ENCODE assay signal across 25 mouse cellular contexts in the genomic region with DNA sequence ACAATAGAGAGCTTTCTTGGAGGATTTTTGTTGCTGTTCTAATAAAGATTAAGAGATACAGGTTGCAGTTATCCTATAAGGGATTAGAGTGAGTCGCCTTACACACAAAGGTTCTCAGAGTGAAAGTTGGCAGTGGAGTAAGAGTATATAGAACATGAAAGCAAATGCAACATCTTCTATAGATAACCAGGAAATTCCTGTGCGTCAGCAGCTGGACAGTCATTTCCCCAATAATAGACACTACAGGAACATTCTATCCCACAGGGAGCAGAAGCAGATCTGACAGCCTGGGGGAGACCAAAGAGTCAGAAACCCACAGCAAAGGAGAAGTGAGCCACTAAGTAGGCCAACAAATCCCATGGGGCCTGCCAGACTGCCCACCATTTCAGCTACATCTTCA.
DNase-seq lines count a peak whose midpoint lies in the region; ATAC-seq and TF ChIP-seq lines count a peak whose summit lies in the region.
"Had no signal": no experiment of that assay in that cellular context is flagged by ENCODE, and none has a peak within 500 bp of the region (broad histone marks: within the 10 kb centered on the region; RNA-seq: fewer than 3 reads in every experiment).

No protein-coding gene starts in this region.

- peak; percentile 3 for DNase-seq in embryonic facial prominence, embryonic 14.5 days (ENCODE audit: low spot score)
- no peak for DNase-seq in embryonic facial prominence, embryonic 10.5 days (ENCODE audit: low spot score)
- peak; percentile 6 for DNase-seq in heart, postnatal 0 days (ENCODE audit: low spot score)
- no peak for DNase-seq in heart, adult 2 months
- DNase-seq in lung, postnatal 0 days (ENCODE audit: low spot score) = peak; percentile 10
- DNase-seq in lung, postnatal 25 days (ENCODE audit: low spot score) = no peak
- DNase-seq: adrenal gland, adult 8-10 months; adrenal gland, postnatal 14 days; adrenal gland, postnatal 36 days; B cell, adult 2 months; cerebellum, adult 11-12 months; cerebellum, adult 2 months; cerebellum, adult 9-10 months; cerebellum, postnatal 10 days; cerebellum, postnatal 25 days; forebrain, postnatal 0 days had no signal

- no peaks in the 10 kb centered on the region for H3K79me2 ChIP-seq in heart, adult 2 months (replicated peaks; ENCODE audit: control insufficient read depth, insufficient read depth, low read length)

- H3K4me3 ChIP-seq in embryonic facial prominence, embryonic 14.5 days (ENCODE audit: low read depth, low read length) = no peak overlapping the region
- H3K4me3 ChIP-seq in embryonic facial prominence, embryonic 10.5 days = no peak overlapping the region
- no peak overlapping the region for H3K4me3 ChIP-seq in heart, postnatal 0 days (ENCODE audit: low read depth, low read length)
- H3K4me3 ChIP-seq in heart, adult 2 months = no peak overlapping the region
- H3K4me3 ChIP-seq in lung, postnatal 0 days (ENCODE audit: low read depth, low read length) = no peak overlapping the region
- no peak overlapping the region for H3K4me3 ChIP-seq in kidney, embryonic 16.5 days (ENCODE audit: low read length)
- H3K4me3 ChIP-seq: embryonic facial prominence, embryonic 13.5 days; forebrain, embryonic 13.5 days; forebrain, embryonic 15.5 days had no signal

- no peak overlapping the region for H3K27ac ChIP-seq in embryonic facial prominence, embryonic 14.5 days (replicated peaks; ENCODE audit: low read depth, low read length)
- H3K27ac ChIP-seq in embryonic facial prominence, embryonic 10.5 days (replicated peaks) = no peak overlapping the region
- no peak overlapping the region for H3K27ac ChIP-seq in heart, postnatal 0 days (ENCODE audit: low read depth)
- no peak overlapping the region for H3K27ac ChIP-seq in heart, adult 2 months
- no peak overlapping the region for H3K27ac ChIP-seq in lung, postnatal 0 days (ENCODE audit: low read length)
- no peak overlapping the region for H3K27ac ChIP-seq in kidney, embryonic 16.5 days (ENCODE audit: low read length)
- H3K27ac ChIP-seq: embryonic facial prominence, embryonic 13.5 days; forebrain, embryonic 13.5 days; forebrain, embryonic 15.5 days had no signal

- no peaks in the 10 kb centered on the region for H3K27me3 ChIP-seq in embryonic facial prominence, embryonic 14.5 days (replicated peaks; ENCODE audit: control insufficient read depth, insufficient read depth, low read length)
- no peaks in the 10 kb centered on the region for H3K27me3 ChIP-seq in embryonic facial prominence, embryonic 10.5 days (replicated peaks; ENCODE audit: low read depth, poor library complexity, severe bottlenecking)
- H3K27me3 ChIP-seq in heart, postnatal 0 days (ENCODE audit: control insufficient read depth, insufficient read depth, low read length) = no peaks in the 10 kb centered on the region
- H3K27me3 ChIP-seq in heart, adult 2 months (ENCODE audit: control insufficient read depth, insufficient read depth, low read length) = no peaks in the 10 kb centered on the region
- no peaks in the 10 kb centered on the region for H3K27me3 ChIP-seq in lung, postnatal 0 days (replicated peaks; ENCODE audit: insufficient read depth, low read length)
- no peaks in the 10 kb centered on the region for H3K27me3 ChIP-seq in kidney, embryonic 16.5 days (ENCODE audit: insufficient read depth, low read length)
- H3K27me3 ChIP-seq: CH12.LX; embryonic facial prominence, embryonic 13.5 days; forebrain, embryonic 13.5 days; forebrain, embryonic 15.5 days; Patski had no signal

- intact Hi-C loops in heart, adult 2 months (cut with DNase I) = no loop called here

- no peak for TF ChIP-seq EP300 in heart, postnatal 0 days (IDR thresholded peaks at IDR 0.05; ENCODE audit: low read depth)
- no peak for TF ChIP-seq EP300 in heart, adult 2 months (IDR thresholded peaks at IDR 0.05; ENCODE audit: insufficient read depth, low read depth, low read length)
- peak; percentile 86 for TF ChIP-seq EP300 in lung, postnatal 0 days (IDR thresholded peaks at IDR 0.05)

- ATAC-seq in embryonic facial prominence, embryonic 14.5 days (ENCODE audit: low read depth) = no peak
- ATAC-seq in heart, postnatal 0 days (ENCODE audit: insufficient read depth, low read depth) = no peak
- peak; percentile 70 for ATAC-seq in lung, postnatal 0 days
- ATAC-seq in kidney, embryonic 16.5 days (ENCODE audit: low FRiP score, low TSS enrichment) = no peak
- ATAC-seq: activated CD4-positive, CD25-positive, alpha-beta regulatory T cell, adult 4 months; CD4-positive, CD25-positive, alpha-beta regulatory T cell, adult 4 months; forebrain, embryonic 13.5 days; forebrain, embryonic 15.5 days; forebrain, postnatal 0 days; Patski had no signal

- no peak overlapping the region for H3K4me2 ChIP-seq in embryonic facial prominence, embryonic 14.5 days (ENCODE audit: low read depth, low read length)
- no peak overlapping the region for H3K4me2 ChIP-seq in heart, postnatal 0 days (ENCODE audit: low read depth, low read length)
- H3K4me2 ChIP-seq in lung, postnatal 0 days (replicated peaks; ENCODE audit: low read depth, low read length) = no peak overlapping the region
- H3K4me2 ChIP-seq in kidney, embryonic 16.5 days (replicated peaks; ENCODE audit: low read depth, low read length) = no peak overlapping the region
- H3K4me2 ChIP-seq: embryonic facial prominence, embryonic 13.5 days; forebrain, embryonic 13.5 days; forebrain, embryonic 15.5 days had no signal

- no peaks in the 10 kb centered on the region for H3K4me1 ChIP-seq in embryonic facial prominence, embryonic 14.5 days (ENCODE audit: control insufficient read depth, insufficient read depth, low read length)
- H3K4me1 ChIP-seq in embryonic facial prominence, embryonic 10.5 days = no peaks in the 10 kb centered on the region
- H3K4me1 ChIP-seq in heart, postnatal 0 days (ENCODE audit: control insufficient read depth, insufficient read depth) = no peaks in the 10 kb centered on the region
- H3K4me1 ChIP-seq in heart, adult 2 months (ENCODE audit: control insufficient read depth, insufficient read depth, low read length) = no peaks in the 10 kb centered on the region
- no peaks in the 10 kb centered on the region for H3K4me1 ChIP-seq in lung, postnatal 0 days (ENCODE audit: insufficient read depth, low read depth, low read length)
- H3K4me1 ChIP-seq in kidney, embryonic 16.5 days (ENCODE audit: insufficient read depth, low read length) = no peaks in the 10 kb centered on the region
- H3K4me1 ChIP-seq: embryonic facial prominence, embryonic 13.5 days; forebrain, embryonic 13.5 days; forebrain, embryonic 15.5 days had no signal

- no peak for TF ChIP-seq CTCF in heart, postnatal 0 days (IDR thresholded peaks at IDR 0.05; ENCODE audit: low read depth)
- TF ChIP-seq CTCF in heart, adult 2 months (IDR thresholded peaks at IDR 0.05) = no peak
- TF ChIP-seq CTCF in lung, postnatal 0 days (IDR thresholded peaks at IDR 0.05) = no peak

- WGBS in embryonic facial prominence, embryonic 14.5 days = 59% methylated on average over 2 of the region's 2 CpGs
- 76% methylated on average over 2 of the region's 2 CpGs for WGBS in embryonic facial prominence, embryonic 10.5 days
- 41% methylated on average over 2 of the region's 2 CpGs for WGBS in heart, postnatal 0 days
- 25% methylated on average over 2 of the region's 2 CpGs for WGBS in heart, adult 2 months
- 53% methylated on average over 2 of the region's 2 CpGs for WGBS in lung, postnatal 0 days
- 74% methylated on average over 2 of the region's 2 CpGs for WGBS in kidney, embryonic 16.5 days

- TF ChIP-seq POLR2A in heart, adult 2 months (IDR thresholded peaks at IDR 0.05; ENCODE audit: insufficient read depth, low read depth, low read length) = no peak

- no peaks in the 10 kb centered on the region for H3K9me3 ChIP-seq in embryonic facial prominence, embryonic 14.5 days (ENCODE audit: control insufficient read depth, low read length)
- no peaks in the 10 kb centered on the region for H3K9me3 ChIP-seq in embryonic facial prominence, embryonic 10.5 days
- no peaks in the 10 kb centered on the region for H3K9me3 ChIP-seq in heart, postnatal 0 days (replicated peaks; ENCODE audit: control insufficient read depth, low read length)
- no peaks in the 10 kb centered on the region for H3K9me3 ChIP-seq in lung, postnatal 0 days (ENCODE audit: low read length)
- no peaks in the 10 kb centered on the region for H3K9me3 ChIP-seq in kidney, embryonic 16.5 days (ENCODE audit: low read length)
- H3K9me3 ChIP-seq: embryonic facial prominence, embryonic 13.5 days; forebrain, embryonic 13.5 days; forebrain, embryonic 15.5 days had no signal

- no peaks in the 10 kb centered on the region for H3K36me3 ChIP-seq in embryonic facial prominence, embryonic 14.5 days (ENCODE audit: control insufficient read depth, insufficient read depth, low read length)
- H3K36me3 ChIP-seq in embryonic facial prominence, embryonic 10.5 days (replicated peaks) = no peaks in the 10 kb centered on the region
- H3K36me3 ChIP-seq in heart, postnatal 0 days (replicated peaks; ENCODE audit: control insufficient read depth, insufficient read depth, low read length) = no peaks in the 10 kb centered on the region
- no peaks in the 10 kb centered on the region for H3K36me3 ChIP-seq in heart, adult 2 months (ENCODE audit: control insufficient read depth, insufficient read depth, low read length)
- H3K36me3 ChIP-seq in lung, postnatal 0 days (ENCODE audit: insufficient read depth, low read length) = no peaks in the 10 kb centered on the region
- no peaks in the 10 kb centered on the region for H3K36me3 ChIP-seq in kidney, embryonic 16.5 days (ENCODE audit: insufficient read depth, low read length)
- H3K36me3 ChIP-seq: embryonic facial prominence, embryonic 13.5 days; forebrain, embryonic 15.5 days; G1E had no signal

- no peak overlapping the region for H3K9ac ChIP-seq in embryonic facial prominence, embryonic 14.5 days (ENCODE audit: low read depth, low read length)
- H3K9ac ChIP-seq in heart, postnatal 0 days (replicated peaks; ENCODE audit: low read depth, low read length) = no peak overlapping the region
- H3K9ac ChIP-seq in heart, adult 2 months (ENCODE audit: low read depth, low read length) = no peak overlapping the region
- no peak overlapping the region for H3K9ac ChIP-seq in lung, postnatal 0 days (replicated peaks; ENCODE audit: low read depth)
- H3K9ac ChIP-seq in kidney, embryonic 16.5 days (replicated peaks; ENCODE audit: low read length) = no peak overlapping the region
- H3K9ac ChIP-seq: embryonic facial prominence, embryonic 13.5 days; forebrain, embryonic 13.5 days; forebrain, embryonic 15.5 days; forebrain, postnatal 0 days had no signal

Comparison
In these comparisons a context has a peak if more than half of its experiments do, and no peak if none do; other contexts are left out.
1. DNase-seq: peak in embryonic facial prominence, embryonic 14.5 days (single experiment), heart, postnatal 0 days (single experiment) and lung, postnatal 0 days (single experiment); none in embryonic facial prominence, embryonic 10.5 days (single experiment), heart, adult 2 months (0 of 2) and lung, postnatal 25 days (single experiment).